Mouse (Mus musculus): ENCODE data around the gene Hipk1.

DNA sequence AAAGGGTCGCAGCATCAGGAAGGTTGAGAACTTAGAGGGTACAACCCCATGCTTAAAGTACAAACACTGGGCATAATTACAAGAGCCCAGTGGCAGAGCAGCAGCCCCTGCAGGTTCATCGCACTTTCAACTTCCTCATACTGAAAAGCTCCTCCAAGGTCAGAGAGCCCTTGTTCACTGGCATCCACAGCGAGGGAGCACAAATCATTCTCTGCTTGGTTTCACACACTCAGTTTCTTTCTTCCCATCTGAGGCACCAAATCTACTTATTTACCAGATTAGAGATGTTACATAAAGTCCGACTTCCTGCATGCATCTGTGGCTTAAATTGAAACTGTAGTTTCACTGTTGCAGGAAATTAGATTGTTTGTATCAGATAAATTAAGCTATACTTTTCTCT lies 18.5 kb downstream of the Hipk1 start:
- TF ChIP-seq POLR2A (IDR thresholded peaks at IDR 0.05; ENCODE audit: low read depth, low read length) (no peak), CTCF (IDR thresholded peaks at IDR 0.05; ENCODE audit: extremely low read depth, insufficient read length, insufficient replicate concordance, low read depth, low read length) (no peak)
